Mouse (Mus musculus) spleen, adult 2 months (tissue): Measurements from ENCODE around the gene Bpifb3.

Experiments
- CTCF ChIP-seq: fragments of 200-500 bp; IDR thresholded peaks from 2 replicates; pipeline ENCODE4 v1.5.1; 2011; ENCODE audit warnings: mild to moderate bottlenecking, inconsistent platforms; ENCODE audit not compliant: insufficient read depth, insufficient read length, insufficient replicate concordance; ENCODE audit errors: extremely low read depth
- POLR2A ChIP-seq: fragments of 200-500 bp; IDR thresholded peaks from 2 replicates; pipeline ENCODE4 v1.6.1; 2011; ENCODE audit warnings: low read depth, low read length, inconsistent platforms

DNA sequence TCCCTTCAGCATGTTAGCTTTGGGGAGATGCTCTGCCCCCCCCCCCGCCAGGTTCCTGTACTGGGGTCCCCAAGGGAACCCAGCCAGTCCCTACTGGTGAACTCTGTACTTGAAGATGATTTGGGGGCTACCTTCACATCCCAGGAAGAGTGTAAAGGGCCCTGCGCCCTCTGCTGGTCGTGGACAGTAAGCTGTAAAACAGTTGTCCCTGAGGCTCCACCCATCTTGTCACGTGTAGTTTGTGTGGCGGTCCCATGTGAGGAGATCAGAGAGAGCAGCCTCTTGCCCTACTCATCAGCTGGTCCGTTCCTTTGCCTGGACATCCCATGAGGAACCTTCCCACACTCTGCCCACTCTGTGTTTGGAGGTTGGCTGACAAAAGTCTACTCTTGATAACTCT is 35.8 kb downstream of the Bpifb3 start:
- TF ChIP-seq POLR2A = no peak
- TF ChIP-seq CTCF = peak; percentile 43; the same call in 1 of the 2 replicates
